Mouse (Mus musculus): Measurements from ENCODE around the gene Cadm2. TPM values are rescaled to one million over a fixed set of nuclear protein-coding genes. Genes with fewer than 3 reads are reported as not detected.

The Cadm2 gene
- polyA plus RNA-seq, 2 experiments = 2.8 to 3.8 TPM

- no peak overlapping the region for H3K27ac ChIP-seq (replicated peaks; ENCODE audit: low read depth, low read length)
- WGBS = 76% methylated on average over 11 of the region's 11 CpGs
These were observed 651.1 kb downstream of the Cadm2 start for GRCm38 (mm10) chr16:66969520-66970144.

GRCm38 (mm10) chr16:66968336-66968735 is 652.4 kb downstream of the Cadm2 start:
- DNase-seq (ENCODE audit: low spot score) = no peak
- H3K36me3 ChIP-seq (ENCODE audit: control insufficient read depth, insufficient read depth, low read length) = no peaks in the 10 kb centered on the region
- no peak for TF ChIP-seq POLR2A (IDR thresholded peaks at IDR 0.05; ENCODE audit: borderline replicate concordance, extremely low read depth, insufficient read depth, insufficient read length)
- ATAC-seq (ENCODE audit: low FRiP score, low read depth) = no peak
- H3K27me3 ChIP-seq (ENCODE audit: control insufficient read depth, insufficient read depth, low read length) = no peaks in the 10 kb centered on the region
- WGBS = 84% methylated on average over 5 of the region's 5 CpGs
- no peaks in the 10 kb centered on the region for H3K9me3 ChIP-seq (ENCODE audit: control insufficient read depth, low read length)
- no peak overlapping the region for H3K4me3 ChIP-seq (replicated peaks; ENCODE audit: low read length)
- H3K9ac ChIP-seq (ENCODE audit: low read depth, low read length, severe bottlenecking) = no peak overlapping the region
- no peak overlapping the region for H3K4me2 ChIP-seq (replicated peaks; ENCODE audit: low read depth, low read length, severe bottlenecking)
- no peak overlapping the region for H3K27ac ChIP-seq (replicated peaks; ENCODE audit: low read depth, low read length)
- H3K4me1 ChIP-seq (ENCODE audit: control insufficient read depth, insufficient read depth, low read length) = no peaks in the 10 kb centered on the region

More at GRCm38 (mm10) chr16:66969520-66970144, 651.1 kb downstream of the Cadm2 start:
- Histone ChIP-seq H3K36me3 (ENCODE audit: control insufficient read depth, insufficient read depth, low read length) (no peaks in the 10 kb centered on the region), H3K4me2 (replicated peaks; ENCODE audit: low read depth, low read length, severe bottlenecking) (no peak overlapping the region), H3K9ac (ENCODE audit: low read depth, low read length, severe bottlenecking) (no peak overlapping the region), H3K4me1 (ENCODE audit: control insufficient read depth, insufficient read depth, low read length) (no peaks in the 10 kb centered on the region), H3K4me3 (replicated peaks; ENCODE audit: low read length) (no peak overlapping the region), H3K27me3 (ENCODE audit: control insufficient read depth, insufficient read depth, low read length) (no peaks in the 10 kb centered on the region), H3K9me3 (ENCODE audit: control insufficient read depth, low read length) (no peaks in the 10 kb centered on the region)
- no peak for TF ChIP-seq POLR2A (IDR thresholded peaks at IDR 0.05; ENCODE audit: borderline replicate concordance, extremely low read depth, insufficient read depth, insufficient read length)
- DNase-seq (ENCODE audit: low spot score) (no peak), ATAC-seq (ENCODE audit: low FRiP score, low read depth) (no peak)

- TF ChIP-seq POLR2A (IDR thresholded peaks at IDR 0.05; ENCODE audit: borderline replicate concordance, extremely low read depth, insufficient read depth, insufficient read length) = no peak
These were observed 653.0 kb downstream of the Cadm2 start for GRCm38 (mm10) chr16:66967686-66968085.

GRCm38 (mm10) chr16:66959146-66959545 is 661.6 kb downstream of the Cadm2 start:
- no peak for DNase-seq (ENCODE audit: low spot score)
- WGBS = 48% methylated on average over 3 of the region's 3 CpGs
- no peak overlapping the region for H3K27ac ChIP-seq (replicated peaks; ENCODE audit: low read depth, low read length)
- no peak for TF ChIP-seq POLR2A (IDR thresholded peaks at IDR 0.05; ENCODE audit: borderline replicate concordance, extremely low read depth, insufficient read depth, insufficient read length)
- H3K36me3 ChIP-seq (ENCODE audit: control insufficient read depth, insufficient read depth, low read length) = no peaks in the 10 kb centered on the region
- ATAC-seq (ENCODE audit: low FRiP score, low read depth) = no peak
- H3K4me2 ChIP-seq (replicated peaks; ENCODE audit: low read depth, low read length, severe bottlenecking) = no peak overlapping the region
- no peaks in the 10 kb centered on the region for H3K4me1 ChIP-seq (ENCODE audit: control insufficient read depth, insufficient read depth, low read length)
- H3K9ac ChIP-seq (ENCODE audit: low read depth, low read length, severe bottlenecking) = no peak overlapping the region
- H3K27me3 ChIP-seq (ENCODE audit: control insufficient read depth, insufficient read depth, low read length) = no peaks in the 10 kb centered on the region
- no peak overlapping the region for H3K4me3 ChIP-seq (replicated peaks; ENCODE audit: low read length)
- H3K9me3 ChIP-seq (ENCODE audit: control insufficient read depth, low read length) = no peaks in the 10 kb centered on the region

More at GRCm38 (mm10) chr16:66967686-66968085, 653.0 kb downstream of the Cadm2 start:
- H3K27me3 ChIP-seq (ENCODE audit: control insufficient read depth, insufficient read depth, low read length) = no peaks in the 10 kb centered on the region
- H3K36me3 ChIP-seq (ENCODE audit: control insufficient read depth, insufficient read depth, low read length) = no peaks in the 10 kb centered on the region
- 80% methylated on average over 8 of the region's 8 CpGs for WGBS
- ATAC-seq (ENCODE audit: low FRiP score, low read depth) = no peak
- no peak for DNase-seq (ENCODE audit: low spot score)
- H3K4me3 ChIP-seq (replicated peaks; ENCODE audit: low read length) = no peak overlapping the region
- no peak overlapping the region for H3K9ac ChIP-seq (ENCODE audit: low read depth, low read length, severe bottlenecking)
- H3K4me2 ChIP-seq (replicated peaks; ENCODE audit: low read depth, low read length, severe bottlenecking) = no peak overlapping the region
- no peak overlapping the region for H3K27ac ChIP-seq (replicated peaks; ENCODE audit: low read depth, low read length)
- H3K9me3 ChIP-seq (ENCODE audit: control insufficient read depth, low read length) = no peaks in the 10 kb centered on the region
- no peaks in the 10 kb centered on the region for H3K4me1 ChIP-seq (ENCODE audit: control insufficient read depth, insufficient read depth, low read length)

- no peaks in the 10 kb centered on the region for H3K36me3 ChIP-seq (ENCODE audit: control insufficient read depth, insufficient read depth, low read length)
- no peak for TF ChIP-seq POLR2A (IDR thresholded peaks at IDR 0.05; ENCODE audit: borderline replicate concordance, extremely low read depth, insufficient read depth, insufficient read length)
- H3K27ac ChIP-seq (replicated peaks; ENCODE audit: low read depth, low read length) = no peak overlapping the region
- H3K4me1 ChIP-seq (ENCODE audit: control insufficient read depth, insufficient read depth, low read length) = no peaks in the 10 kb centered on the region
- ATAC-seq (ENCODE audit: low FRiP score, low read depth) (no peak), DNase-seq (ENCODE audit: low spot score) (no peak)
- H3K4me2 ChIP-seq (replicated peaks; ENCODE audit: low read depth, low read length, severe bottlenecking) = no peak overlapping the region
- H3K9me3 ChIP-seq (ENCODE audit: control insufficient read depth, low read length) = no peaks in the 10 kb centered on the region
- H3K27me3 ChIP-seq (ENCODE audit: control insufficient read depth, insufficient read depth, low read length) = no peaks in the 10 kb centered on the region
- 71% methylated on average over 2 of the region's 2 CpGs for whole genome bisulfite sequencing
- no peak overlapping the region for H3K9ac ChIP-seq (ENCODE audit: low read depth, low read length, severe bottlenecking)
- no peak overlapping the region for H3K4me3 ChIP-seq (replicated peaks; ENCODE audit: low read length)
These were observed 664.8 kb downstream of the Cadm2 start for GRCm38 (mm10) chr16:66955876-66956275.
